Mouse (Mus musculus): ENCODE data around the gene Gm6871.

- TF ChIP-seq POLR2A (IDR thresholded peaks at IDR 0.05; ENCODE audit: control insufficient read depth, extremely low read depth, insufficient read depth, low read length, poor library complexity), result no peak
- no peak for TF ChIP-seq CTCF (IDR thresholded peaks at IDR 0.05; ENCODE audit: borderline replicate concordance, control insufficient read depth, extremely low read depth, insufficient read depth, low read length, poor library complexity)
These were observed 25.8 kb upstream of the Gm6871 start, which contains the start of gene 2610021A01Rik for GRCm38 (mm10) chr7:41599034-41599813.

All from thymus, adult 2 months (tissue).